In genomic region chr9:57561711-57562099, GRCm38 (mm10) we compare ENCODE assay signal across 8 mouse cellular contexts. TPM values are rescaled to one million over a fixed set of nuclear protein-coding genes. Genes with fewer than 3 reads are reported as not detected.
DNase-seq lines count a peak whose midpoint lies in the region; ATAC-seq and TF ChIP-seq lines count a peak whose summit lies in the region.

No protein-coding gene starts in this region.

- peaks cover 17% of the 10 kb centered on the region for H3K4me1 ChIP-seq in hindbrain, embryonic 14.5 days (replicated peaks; ENCODE audit: control insufficient read depth, insufficient read depth, low read length)
- peaks cover 34% of the 10 kb centered on the region for H3K4me1 ChIP-seq in liver, postnatal 0 days (ENCODE audit: insufficient read depth)
- peaks cover 34% of the 10 kb centered on the region for H3K4me1 ChIP-seq in stomach, embryonic 14.5 days (ENCODE audit: control insufficient read depth, insufficient read depth, low read length)

- H3K9me3 ChIP-seq in hindbrain, embryonic 14.5 days (ENCODE audit: control insufficient read depth, low read length) = no peaks in the 10 kb centered on the region
- no peaks in the 10 kb centered on the region for H3K9me3 ChIP-seq in liver, postnatal 0 days (ENCODE audit: low read length)
- H3K9me3 ChIP-seq in stomach, embryonic 14.5 days (ENCODE audit: control insufficient read depth, low read depth, low read length) = no peaks in the 10 kb centered on the region

- TF ChIP-seq EP300 in liver, postnatal 0 days (IDR thresholded peaks at IDR 0.05; ENCODE audit: low read depth) = no peak

- H3K4me2 ChIP-seq in hindbrain, embryonic 14.5 days (replicated peaks) = peak overlapping the region; percentile 87
- peak overlapping the region; percentile 88 for H3K4me2 ChIP-seq in liver, postnatal 0 days (ENCODE audit: low read depth, low read length)
- peak overlapping the region; percentile 83 for H3K4me2 ChIP-seq in stomach, embryonic 14.5 days (replicated peaks; ENCODE audit: low read depth, low read length)

- no peaks in the 10 kb centered on the region for H3K27me3 ChIP-seq in hindbrain, embryonic 14.5 days (ENCODE audit: control insufficient read depth, insufficient read depth, low read length)
- H3K27me3 ChIP-seq in liver, postnatal 0 days (ENCODE audit: insufficient read depth, low read length) = no peaks in the 10 kb centered on the region
- H3K27me3 ChIP-seq in stomach, embryonic 14.5 days (ENCODE audit: control insufficient read depth, insufficient read depth, low read length) = no peaks in the 10 kb centered on the region

- no peak overlapping the region for H3K27ac ChIP-seq in hindbrain, embryonic 14.5 days
- peak overlapping the region; percentile 92 for H3K27ac ChIP-seq in liver, postnatal 0 days (ENCODE audit: low read depth)
- peak overlapping the region; percentile 82; the same call in 1 of the 2 replicates for H3K27ac ChIP-seq in stomach, embryonic 14.5 days (ENCODE audit: low read length)

- peak overlapping the region; percentile 62; the same call in 1 of the 2 replicates for H3K9ac ChIP-seq in hindbrain, embryonic 14.5 days
- peak overlapping the region; percentile 80 for H3K9ac ChIP-seq in liver, postnatal 0 days (replicated peaks)
- H3K9ac ChIP-seq in stomach, embryonic 14.5 days (replicated peaks; ENCODE audit: low read depth, low read length) = no peak overlapping the region

- 83% methylated on average over 13 of the region's 13 CpGs for WGBS in hindbrain, embryonic 14.5 days
- WGBS in liver, postnatal 0 days (ENCODE audit: insufficient replicate concordance) = 46% methylated on average over 13 of the region's 13 CpGs
- WGBS in stomach, embryonic 14.5 days = 78% methylated on average over 13 of the region's 13 CpGs

- H3K36me3 ChIP-seq in hindbrain, embryonic 14.5 days (replicated peaks; ENCODE audit: control insufficient read depth, insufficient read depth) = no peaks in the 10 kb centered on the region
- no peaks in the 10 kb centered on the region for H3K36me3 ChIP-seq in liver, postnatal 0 days (replicated peaks; ENCODE audit: insufficient read depth, low read length)
- H3K36me3 ChIP-seq in stomach, embryonic 14.5 days (ENCODE audit: control insufficient read depth, insufficient read depth, low read length) = no peaks in the 10 kb centered on the region

- ATAC-seq in hindbrain, embryonic 14.5 days (ENCODE audit: low FRiP score) = no peak
- ATAC-seq in liver, postnatal 0 days = no peak
- ATAC-seq in stomach, embryonic 14.5 days (ENCODE audit: insufficient number of reproducible peaks, insufficient read depth, low FRiP score, low read depth) = no peak

- TF ChIP-seq CTCF in liver, postnatal 0 days (IDR thresholded peaks at IDR 0.05; ENCODE audit: low read depth) = no peak

- peak overlapping the region; percentile 49 for H3K4me3 ChIP-seq in hindbrain, embryonic 14.5 days (replicated peaks; ENCODE audit: low read length)
- peak overlapping the region; percentile 74 for H3K4me3 ChIP-seq in liver, postnatal 0 days (ENCODE audit: low read depth, low read length)
- H3K4me3 ChIP-seq in stomach, embryonic 14.5 days (ENCODE audit: low read depth, low read length) = peak overlapping the region; percentile 50

- peak; percentile 37 for DNase-seq in cerebellum, adult 9-10 months
- DNase-seq in cerebellum, adult 18-20 months = no peak
- peak; percentile 55 for DNase-seq in MEL-GATA-1-ER (ENCODE audit: extremely low read depth, low read depth)
- no peak for DNase-seq in hindbrain, embryonic 14.5 days (ENCODE audit: low spot score)
- peak; percentile 36 for DNase-seq in liver, postnatal 0 days
- DNase-seq in left cerebral cortex, adult 18-20 months (ENCODE audit: low spot score in 2 of 2) = no peak
- no peak for DNase-seq in frontal cortex, postnatal 25 days (ENCODE audit: low spot score in 2 of 2)

RNA-seq across cellular contexts. Expression of gene Scamp2, which starts 1.0 kb away (rescaled TPM):
- 44.0 and 45.0 TPM in 2 replicates for polyA plus RNA-seq in hindbrain, embryonic 14.5 days (2014; fragmentation: Nextera tagmentation; extraction: Ambion mirVana)
- polyA plus RNA-seq in liver, postnatal 0 days (2015; fragmentation: Nextera tagmentation; extraction: Ambion mirVana) = 29.6 and 31.2 TPM in 2 replicates
- polyA plus RNA-seq in stomach, embryonic 14.5 days (2014; fragmentation: Nextera tagmentation; extraction: Ambion mirVana) = 85.2 and 87.8 TPM in 2 replicates
- total RNA-seq in left cerebral cortex, adult 18-20 months (2021) = 10 to 100 TPM; 20.9 to 23.1 TPM

RNA-seq across cellular contexts. Expression of gene Mpi, which starts 9.1 kb away (rescaled TPM):
- polyA plus RNA-seq in hindbrain, embryonic 14.5 days (2014; fragmentation: Nextera tagmentation; extraction: Ambion mirVana) = 54.7 and 60.0 TPM in 2 replicates
- 7.3 and 8.2 TPM in 2 replicates for polyA plus RNA-seq in liver, postnatal 0 days (2015; fragmentation: Nextera tagmentation; extraction: Ambion mirVana)
- polyA plus RNA-seq in stomach, embryonic 14.5 days (2014; fragmentation: Nextera tagmentation; extraction: Ambion mirVana) = 31.8 and 33.1 TPM in 2 replicates
- 10 to 100 TPM; 66.0 to 69.4 TPM for total RNA-seq in left cerebral cortex, adult 18-20 months (2021)

RNA-seq across cellular contexts. Expression of gene Fam219b, which starts 24.4 kb away (rescaled TPM):
- polyA plus RNA-seq in hindbrain, embryonic 14.5 days (2014; fragmentation: Nextera tagmentation; extraction: Ambion mirVana) = 21.2 and 23.1 TPM in 2 replicates
- 4.6 and 5.1 TPM in 2 replicates for polyA plus RNA-seq in liver, postnatal 0 days (2015; fragmentation: Nextera tagmentation; extraction: Ambion mirVana)
- polyA plus RNA-seq in stomach, embryonic 14.5 days (2014; fragmentation: Nextera tagmentation; extraction: Ambion mirVana) = 22.5 and 23.6 TPM in 2 replicates
- 10 to 100 TPM; 17.6 to 25.6 TPM for total RNA-seq in left cerebral cortex, adult 18-20 months (2021)

RNA-seq across cellular contexts. Expression of gene Ulk3, which starts 27.5 kb away (rescaled TPM):
- polyA plus RNA-seq in hindbrain, embryonic 14.5 days (2014; fragmentation: Nextera tagmentation; extraction: Ambion mirVana) = 18.7 and 19.4 TPM in 2 replicates
- 3.6 and 3.7 TPM in 2 replicates for polyA plus RNA-seq in liver, postnatal 0 days (2015; fragmentation: Nextera tagmentation; extraction: Ambion mirVana)
- polyA plus RNA-seq in stomach, embryonic 14.5 days (2014; fragmentation: Nextera tagmentation; extraction: Ambion mirVana) = 14.4 and 15.3 TPM in 2 replicates
- 10 to 100 TPM; 28.9 to 33.5 TPM for total RNA-seq in left cerebral cortex, adult 18-20 months (2021)

RNA-seq across cellular contexts. Expression of gene Cox5a, which starts 40.6 kb away (rescaled TPM):
- 956 and 1,017 TPM in 2 replicates for polyA plus RNA-seq in hindbrain, embryonic 14.5 days (2014; fragmentation: Nextera tagmentation; extraction: Ambion mirVana)
- 761 and 777 TPM in 2 replicates for polyA plus RNA-seq in liver, postnatal 0 days (2015; fragmentation: Nextera tagmentation; extraction: Ambion mirVana)
- polyA plus RNA-seq in stomach, embryonic 14.5 days (2014; fragmentation: Nextera tagmentation; extraction: Ambion mirVana) = 525 and 538 TPM in 2 replicates
- 100 to 1,000 TPM; 410 to 481 TPM for total RNA-seq in left cerebral cortex, adult 18-20 months (2021)

Comparison
In these comparisons a context has a peak if more than half of its experiments do, and no peak if none do; other contexts are left out.
1. DNase-seq: peak in cerebellum, adult 9-10 months (single experiment), MEL-GATA-1-ER (single experiment) and liver, postnatal 0 days (single experiment); none in cerebellum, adult 18-20 months (0 of 2), hindbrain, embryonic 14.5 days (single experiment), left cerebral cortex, adult 18-20 months (0 of 2) and frontal cortex, postnatal 25 days (0 of 2).
2. Peak in every context shown above with its lines, with median percentiles within 50 percentile points of each other: H3K4me2 ChIP-seq and H3K4me3 ChIP-seq.